Mouse (Mus musculus) CH12F3 (cell line): Measurements from ENCODE around the gene Hydin.

Experiments
- in situ Hi-C: fragments of 300-500 bp; cut with MboI; formaldehyde crosslinking; loops from 2 replicates; pipeline ENCODE4 v1.14.3; 2020; ENCODE audit warnings: low sequenced_read_pairs

The Hydin gene

DNA sequence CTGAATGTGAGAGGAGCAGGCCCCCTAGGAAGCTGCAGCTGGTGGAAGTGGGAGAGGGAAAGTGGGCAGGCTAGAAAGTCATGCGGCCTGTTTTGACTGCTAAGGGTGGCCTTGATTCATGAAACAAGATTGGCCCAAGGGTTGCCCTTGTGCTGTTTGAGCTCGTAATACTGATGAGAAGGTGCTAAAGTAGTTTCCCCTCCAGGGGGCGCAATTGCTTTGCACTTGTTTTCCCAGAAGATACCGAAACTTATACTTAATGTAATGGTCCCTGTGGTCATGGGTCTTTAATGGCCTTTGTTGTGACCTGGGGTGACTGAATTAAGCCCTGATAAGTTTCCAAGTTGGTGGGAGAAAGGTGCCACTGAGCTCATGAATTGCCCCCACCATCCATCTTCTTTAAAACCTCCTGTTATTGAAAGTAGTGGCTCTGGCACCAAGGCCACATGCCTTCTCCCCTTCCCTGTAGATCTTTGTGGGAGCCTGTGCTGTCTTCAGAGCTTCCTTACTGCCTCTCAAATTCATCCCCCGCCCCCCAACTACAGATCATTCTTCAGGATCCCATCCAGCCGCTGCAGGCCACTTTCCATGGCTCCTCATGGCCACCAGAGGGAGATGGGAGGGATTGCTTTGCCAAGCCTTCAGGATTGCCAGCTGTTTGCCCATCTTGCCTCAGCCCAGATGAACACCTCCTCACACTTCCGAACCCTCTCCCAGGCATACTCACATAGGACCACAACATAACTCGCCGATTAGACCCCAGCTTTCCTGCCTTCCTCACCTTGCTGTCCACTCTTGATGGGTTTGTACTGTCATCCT is 362.7 kb downstream of the Hydin start:
- in situ Hi-C loops = no loop called here

DNA sequence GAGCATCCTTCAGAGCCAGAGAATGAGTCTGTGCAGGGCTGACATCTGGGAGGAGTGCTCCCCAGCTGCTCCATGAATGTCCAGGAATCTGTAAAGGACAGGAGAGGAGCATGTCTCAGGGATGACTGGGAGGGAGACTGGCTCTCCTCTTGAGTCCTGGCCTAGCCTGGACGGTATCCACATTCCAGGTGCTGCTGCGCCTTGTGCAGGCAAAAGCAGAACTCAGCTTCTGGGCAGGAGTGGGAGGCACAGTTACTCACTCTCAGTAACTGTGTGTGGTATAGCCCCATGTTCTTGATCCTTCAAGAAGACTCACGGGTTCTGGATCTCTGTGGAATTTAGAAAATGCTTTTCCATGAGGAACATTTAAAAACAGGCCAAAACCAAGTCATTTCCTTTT is 363.3 kb downstream of the Hydin start:
- in situ Hi-C loops = no loop called here

DNA sequence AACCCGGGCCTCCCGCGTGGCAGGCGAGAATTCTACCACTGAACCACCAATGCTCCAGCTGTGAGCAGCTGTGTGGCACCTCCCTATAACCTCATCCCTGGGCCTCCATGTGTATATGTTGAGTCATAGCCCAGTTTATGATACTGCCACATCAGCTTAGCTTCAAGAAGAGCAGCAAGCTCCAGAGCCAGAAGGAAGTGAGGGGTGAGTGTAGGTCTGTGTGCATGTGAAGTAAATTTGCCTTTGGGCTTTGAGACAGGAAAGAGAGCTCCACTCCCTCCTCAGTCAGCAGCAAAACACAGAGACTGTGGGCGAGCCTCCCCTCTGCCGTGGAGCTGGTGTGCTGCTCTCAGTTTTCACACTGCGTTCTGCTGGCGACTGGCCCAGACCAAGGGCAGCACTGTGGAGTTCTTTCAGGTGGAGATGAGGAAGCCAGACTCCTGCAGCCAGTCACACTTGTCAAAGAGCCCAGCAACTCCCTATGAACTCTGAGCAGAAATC is 363.8 kb downstream of the Hydin start:
- in situ Hi-C loops = no loop called here

DNA sequence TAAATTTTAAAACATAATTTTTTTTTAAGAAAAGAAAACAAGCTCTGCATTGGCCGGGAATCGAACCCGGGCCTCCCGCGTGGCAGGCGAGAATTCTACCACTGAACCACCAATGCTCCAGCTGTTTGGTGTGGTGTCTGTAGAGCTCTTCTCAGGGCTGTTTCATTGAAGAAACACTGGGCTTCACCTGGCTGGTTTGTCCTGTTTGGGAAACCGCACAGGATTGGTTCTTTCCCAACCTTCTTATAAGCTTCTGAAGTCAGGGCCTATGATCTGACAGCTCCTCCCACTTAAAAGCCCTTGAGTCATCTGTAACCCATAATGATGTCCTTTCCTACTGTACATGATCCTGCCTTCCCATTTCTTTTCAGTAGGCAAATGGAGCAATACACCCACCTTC is 364.4 kb downstream of the Hydin start:
- in situ Hi-C loops = no loop called here

DNA sequence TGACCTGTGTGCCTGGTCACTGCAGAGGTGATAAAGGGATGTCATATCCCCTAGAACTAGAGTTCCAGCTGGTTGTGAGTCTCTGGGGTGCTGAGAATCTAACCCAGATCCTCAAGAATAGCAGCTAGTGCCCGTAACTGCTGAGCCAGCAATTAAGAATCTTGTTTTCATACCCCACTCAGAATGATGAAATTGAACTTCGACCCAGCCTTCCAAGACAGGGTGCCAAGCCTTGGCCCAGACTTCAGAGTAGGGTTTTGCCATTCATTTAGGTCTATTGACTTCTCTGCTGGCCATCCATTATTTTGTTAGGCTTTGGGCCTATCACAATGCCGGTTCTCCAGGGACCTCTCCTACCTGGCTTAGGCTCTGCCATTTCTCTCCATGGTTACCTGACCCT is 367.0 kb downstream of the Hydin start:
- in situ Hi-C loops = no loop called here

DNA sequence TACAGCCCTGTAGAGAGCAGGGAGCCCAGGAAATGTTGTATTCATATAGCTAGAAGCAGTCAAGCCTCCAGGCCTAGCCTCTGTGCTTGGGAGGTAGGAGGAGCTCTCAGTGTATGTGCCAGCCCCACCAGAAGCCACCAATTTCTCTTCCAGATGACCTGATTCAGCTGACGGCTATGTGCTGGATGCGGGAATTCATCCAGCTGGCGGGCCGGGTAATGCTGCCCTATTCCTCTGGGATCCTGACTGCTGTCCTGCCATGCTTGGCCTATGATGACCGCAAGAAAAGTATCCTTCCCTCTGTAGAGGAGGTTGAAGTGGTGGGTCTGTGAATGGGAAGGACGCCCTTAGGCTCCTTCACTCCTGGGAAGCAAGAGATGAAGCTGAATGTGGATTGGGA is 369.4 kb downstream of the Hydin start:
- in situ Hi-C loops = no loop called here

DNA sequence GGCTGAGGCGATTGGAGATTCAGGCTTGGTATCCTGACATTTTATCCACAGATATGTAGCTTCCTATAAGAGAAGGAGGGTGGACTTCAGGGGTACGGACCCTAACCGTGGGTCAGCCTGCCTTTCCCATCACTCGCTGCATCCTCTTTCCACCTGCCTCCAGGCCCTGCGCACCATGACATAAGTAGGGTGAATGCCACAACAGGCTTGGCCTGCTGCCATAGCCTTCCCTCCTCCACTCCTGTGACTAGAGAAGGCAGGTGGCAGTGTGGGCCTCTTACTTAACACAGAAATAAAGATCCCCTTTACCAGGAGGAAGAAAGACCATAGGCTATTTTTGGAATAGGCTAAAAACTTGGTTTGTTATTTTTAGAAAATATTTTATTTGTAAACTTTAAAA is 375.6 kb downstream of the Hydin start:
- in situ Hi-C loops = loop anchor here (5.0 kb wide), 1 partner anchor 100 kb away; no protein-coding TSS in a partner anchor

DNA sequence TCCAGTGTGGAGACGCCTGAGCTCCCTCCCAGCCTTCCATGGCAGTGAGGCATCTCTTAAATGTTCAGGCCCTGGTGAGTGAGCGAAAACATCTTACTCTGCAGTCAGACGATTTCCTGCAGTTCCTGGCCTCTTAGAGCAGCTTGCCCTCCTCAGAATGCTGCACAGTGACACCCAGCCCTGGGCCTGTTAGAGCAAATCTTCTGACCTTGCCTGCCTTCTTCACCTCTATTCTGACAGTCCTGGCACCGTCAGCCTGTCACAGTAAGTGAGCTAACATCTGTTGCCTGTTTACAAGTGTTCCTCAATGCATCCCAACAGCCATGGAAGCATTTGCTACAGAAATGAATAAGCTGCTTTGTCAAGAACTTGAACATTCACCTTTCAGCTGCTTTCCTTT is 376.4 kb downstream of the Hydin start:
- in situ Hi-C loops = loop anchor here (5.0 kb wide), 1 partner anchor 99 kb away; no protein-coding TSS in a partner anchor

DNA sequence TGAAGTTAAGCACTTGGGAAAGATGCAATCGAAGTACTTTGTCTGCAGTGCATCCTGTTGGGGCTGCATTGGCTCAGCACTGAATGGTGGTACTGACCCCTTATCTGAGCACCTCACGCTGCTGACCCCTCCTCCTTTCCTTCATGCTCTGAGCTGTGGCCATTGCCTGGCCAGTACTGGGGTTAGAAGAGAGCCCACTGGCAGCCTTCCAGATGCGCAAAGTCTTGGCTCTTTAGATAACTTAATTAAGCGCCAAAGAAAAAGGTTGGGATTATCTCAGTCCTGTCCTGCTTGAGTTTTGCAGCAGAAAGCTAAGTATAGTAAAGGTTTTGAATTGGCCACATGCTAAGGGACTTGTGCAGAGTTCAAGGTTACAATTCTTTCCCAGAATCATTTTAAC is 377.6 kb downstream of the Hydin start:
- in situ Hi-C loops = loop anchor here (5.0 kb wide), 1 partner anchor 98 kb away; no protein-coding TSS in a partner anchor

DNA sequence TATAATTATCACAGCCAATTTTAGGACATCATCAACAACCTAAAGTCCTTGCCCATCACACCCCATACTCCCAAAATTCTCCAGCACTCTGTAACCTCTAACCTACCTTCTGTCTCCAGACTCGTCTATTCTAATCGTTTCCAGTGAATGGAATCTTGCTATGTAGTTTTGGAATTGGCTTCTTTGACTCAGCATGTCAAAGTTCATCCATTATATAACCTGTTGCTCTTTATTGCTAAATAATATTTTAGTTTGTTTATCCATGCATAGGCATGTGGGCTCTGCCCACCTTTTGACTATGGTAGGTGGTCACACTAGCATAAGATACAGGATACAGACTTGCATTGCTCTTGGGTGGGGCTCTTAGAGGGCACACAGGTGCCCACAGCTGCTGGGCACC is 378.1 kb downstream of the Hydin start:
- in situ Hi-C loops = loop anchor here (5.0 kb wide), 1 partner anchor 97 kb away; no protein-coding TSS in a partner anchor

DNA sequence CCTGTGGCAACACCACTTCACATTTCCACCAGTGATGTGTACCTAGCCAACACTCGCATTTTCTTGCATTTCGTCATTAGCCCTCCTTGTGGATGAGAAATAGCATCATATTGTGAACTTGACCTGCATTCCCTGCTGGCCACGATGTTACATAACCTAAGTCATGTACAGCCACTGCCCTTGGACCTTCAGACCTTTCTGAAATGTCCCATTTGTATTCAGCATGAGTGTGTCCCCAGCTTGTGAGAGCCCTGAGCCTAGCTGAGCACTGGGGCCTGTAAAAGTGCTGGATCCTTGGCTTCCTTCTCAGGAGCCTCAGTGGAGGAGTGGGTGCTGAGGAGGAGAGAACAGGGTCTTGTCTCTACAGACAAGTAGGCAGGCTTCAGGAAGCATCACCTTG is 378.6 kb downstream of the Hydin start:
- in situ Hi-C loops = no loop called here

DNA sequence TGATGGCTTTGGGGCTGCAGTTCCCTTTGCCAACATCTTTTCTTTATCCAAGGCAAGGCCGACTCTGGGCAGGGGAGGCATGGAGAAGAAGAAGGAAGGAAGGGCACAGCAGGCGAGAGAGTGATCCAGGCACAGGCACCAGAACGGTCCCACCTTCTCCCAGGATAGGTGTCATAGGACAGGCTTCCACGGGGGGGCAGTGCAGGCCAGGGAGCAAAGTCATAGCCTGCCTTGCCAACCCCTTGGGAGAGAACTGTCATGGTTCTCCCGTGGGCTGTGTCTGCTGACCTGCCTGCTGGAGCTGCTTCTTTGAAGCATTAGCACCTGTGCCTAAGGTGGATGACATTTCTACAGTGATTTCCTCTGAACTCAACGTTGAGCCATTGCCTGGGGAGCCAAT is 379.3 kb downstream of the Hydin start:
- in situ Hi-C loops = no loop called here

DNA sequence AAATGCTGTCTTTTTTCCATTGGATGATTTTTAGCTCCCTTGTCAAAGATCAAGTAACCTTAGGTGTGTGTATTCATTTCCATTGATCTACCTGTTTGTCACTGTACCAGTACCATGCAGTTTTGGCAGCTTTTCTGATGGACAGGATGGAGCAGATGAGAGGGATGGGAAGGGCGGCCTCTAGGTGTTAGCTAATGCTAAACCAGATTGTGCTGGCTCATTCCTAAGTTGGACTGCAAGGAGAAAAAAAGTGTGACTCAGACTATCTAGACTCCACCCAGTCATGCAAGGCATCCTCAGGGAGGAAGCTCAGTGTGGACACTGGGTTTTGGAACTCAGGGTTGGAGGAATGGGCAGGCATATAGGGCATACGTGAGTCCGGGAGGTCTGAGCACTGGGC is 381.8 kb downstream of the Hydin start:
- in situ Hi-C loops = no loop called here

DNA sequence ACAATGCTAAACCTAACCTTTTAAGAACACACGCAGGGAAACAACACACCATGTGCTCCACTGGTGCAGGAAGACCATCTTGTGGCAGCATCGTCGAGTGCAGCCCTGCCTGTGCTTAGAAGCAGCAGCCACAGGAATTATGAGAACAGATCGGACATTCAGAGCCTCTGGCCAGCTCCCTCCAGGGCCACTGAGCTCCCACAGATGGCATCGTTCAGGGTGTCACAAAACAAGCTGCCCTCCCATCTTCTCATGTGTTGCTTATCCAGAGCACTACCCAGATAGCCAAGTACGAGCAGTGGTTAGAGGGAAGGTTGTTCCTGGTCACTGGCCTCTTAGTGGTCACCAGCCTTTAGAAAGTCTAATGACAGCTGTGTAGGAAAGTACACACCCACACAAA is 382.5 kb downstream of the Hydin start:
- in situ Hi-C loops = no loop called here

DNA sequence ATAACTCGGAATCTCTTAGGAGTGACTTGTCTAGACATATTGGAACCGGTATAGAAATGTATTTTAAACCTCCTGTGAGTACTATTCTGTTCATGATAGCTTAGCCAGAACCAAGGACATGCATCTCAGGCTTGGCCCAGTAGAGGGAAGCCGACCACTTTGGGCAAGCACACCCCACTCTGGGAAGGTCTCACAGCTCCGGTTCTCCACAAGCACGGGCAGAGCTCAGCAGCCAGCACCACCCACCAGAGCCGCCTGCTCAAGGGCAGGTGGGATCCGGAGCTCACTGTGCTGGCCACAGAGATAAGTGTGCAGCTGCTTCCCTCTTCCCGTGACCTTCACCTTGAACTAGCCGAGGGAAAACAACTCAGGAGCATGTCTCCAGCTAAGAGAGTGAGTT is 384.1 kb downstream of the Hydin start:
- in situ Hi-C loops = no loop called here

DNA sequence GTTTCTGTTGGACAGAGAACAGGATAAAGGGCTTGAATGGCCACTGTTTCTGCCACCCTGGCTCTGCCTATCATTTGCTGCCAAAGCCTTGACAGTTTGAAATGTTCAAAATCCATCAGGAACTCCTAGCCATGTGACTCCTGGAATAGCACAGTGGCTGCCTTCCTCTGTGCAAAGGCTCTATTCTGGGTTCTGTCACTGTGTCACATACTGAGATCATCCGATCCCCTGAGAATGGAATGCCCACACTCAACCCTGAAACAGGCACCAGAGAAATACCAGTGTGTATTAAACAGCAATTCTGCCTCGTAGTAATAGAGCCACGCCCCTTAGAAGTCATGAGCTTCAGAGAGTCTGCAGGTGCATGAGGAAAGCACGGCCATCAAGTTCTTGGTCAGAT is 385.1 kb downstream of the Hydin start:
- in situ Hi-C loops = no loop called here

DNA sequence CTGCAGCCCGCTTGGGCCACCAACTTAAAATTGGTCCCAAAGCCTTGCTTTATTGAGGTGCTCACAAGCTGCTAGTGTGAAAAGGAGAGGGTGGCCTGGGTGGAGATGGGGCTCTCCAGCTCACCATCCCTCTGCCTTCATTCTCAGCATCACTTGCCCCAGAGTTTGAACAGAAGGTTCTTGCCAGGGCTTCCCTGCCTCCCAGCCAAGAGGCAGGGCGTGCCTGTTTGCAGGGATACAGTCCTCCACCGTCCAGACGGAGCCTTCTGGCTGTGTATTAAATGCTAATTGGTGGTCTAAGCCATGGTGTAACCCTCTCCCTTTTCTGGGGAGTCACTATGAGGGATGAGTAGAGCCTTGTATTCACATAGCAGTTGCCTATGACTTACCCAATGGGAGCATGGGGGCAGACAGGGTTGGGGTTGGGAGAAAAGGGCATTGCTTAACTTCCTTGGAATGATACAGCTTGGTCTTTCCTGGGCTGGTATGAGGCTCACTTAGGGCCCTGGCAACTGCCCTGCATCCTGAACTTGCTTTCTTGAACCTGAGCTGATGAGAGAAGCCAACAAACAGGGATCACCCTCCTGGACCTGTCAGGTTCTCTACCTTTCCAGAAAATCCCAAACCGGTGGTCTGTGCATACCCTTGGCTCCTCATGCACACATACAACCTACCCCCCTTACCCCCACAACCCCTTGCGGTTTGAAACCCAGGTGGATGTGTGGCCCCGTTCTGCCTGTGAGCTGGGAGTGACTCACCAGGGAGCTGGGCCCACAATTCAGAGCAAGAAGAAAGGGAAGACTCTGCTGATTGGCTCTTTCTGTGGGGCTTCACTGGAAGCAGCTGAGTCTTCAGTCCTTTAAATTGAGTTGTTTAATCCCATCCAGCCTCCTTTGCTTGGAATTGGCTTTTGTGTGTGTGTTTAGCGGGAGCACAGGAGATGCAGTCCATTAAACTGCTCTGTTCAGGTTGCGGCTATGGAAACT is 387.6 kb downstream of the Hydin start:
- in situ Hi-C loops = no loop called here

DNA sequence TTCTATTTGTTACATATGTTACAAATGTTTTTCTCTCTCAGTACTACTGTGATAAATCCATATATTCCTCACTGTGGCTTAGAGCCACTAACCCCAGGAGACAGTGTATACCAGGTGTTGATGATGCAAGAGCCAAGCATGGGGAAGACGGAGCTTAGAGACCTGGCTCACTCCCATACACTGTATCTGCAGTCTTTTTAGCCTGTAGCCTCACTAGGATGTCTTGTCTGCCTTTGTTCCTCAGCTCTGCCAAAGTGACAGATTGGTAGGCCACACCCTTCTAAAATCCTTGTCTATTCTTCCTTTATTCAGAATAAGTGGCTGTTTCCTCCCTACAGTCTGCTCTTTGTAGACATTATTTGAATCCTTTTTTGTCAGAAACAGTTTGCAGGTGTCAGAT is 389.1 kb downstream of the Hydin start:
- in situ Hi-C loops = no loop called here

DNA sequence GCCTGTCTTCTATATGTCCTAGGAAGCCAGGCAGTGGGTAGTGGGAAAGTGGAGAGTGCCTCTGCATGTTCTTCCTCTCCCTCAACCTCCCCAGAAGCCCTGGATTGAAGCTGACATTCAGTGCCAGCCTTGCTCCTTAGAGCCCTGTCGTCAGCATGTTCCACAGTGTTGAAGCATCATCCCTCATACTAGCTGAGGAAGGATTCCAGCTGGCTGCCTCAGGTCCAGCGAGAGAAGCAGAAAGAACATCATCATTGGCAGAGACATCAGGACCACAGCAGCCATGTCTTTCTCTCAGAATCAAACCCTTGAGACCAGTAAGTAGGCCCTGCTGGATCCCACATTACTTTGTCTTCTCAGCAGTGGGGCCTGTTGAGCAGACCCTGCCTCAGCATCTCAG is 390.9 kb downstream of the Hydin start:
- in situ Hi-C loops = no loop called here
